Mouse (Mus musculus): ENCODE measurements at regions not wholly inside any gene's neighbourhood (a gene's known extent, or its start where the extent isn't known, plus 50 kb on each side); places are given as distances from the start of the nearest gene placed in this dataset.

DNA sequence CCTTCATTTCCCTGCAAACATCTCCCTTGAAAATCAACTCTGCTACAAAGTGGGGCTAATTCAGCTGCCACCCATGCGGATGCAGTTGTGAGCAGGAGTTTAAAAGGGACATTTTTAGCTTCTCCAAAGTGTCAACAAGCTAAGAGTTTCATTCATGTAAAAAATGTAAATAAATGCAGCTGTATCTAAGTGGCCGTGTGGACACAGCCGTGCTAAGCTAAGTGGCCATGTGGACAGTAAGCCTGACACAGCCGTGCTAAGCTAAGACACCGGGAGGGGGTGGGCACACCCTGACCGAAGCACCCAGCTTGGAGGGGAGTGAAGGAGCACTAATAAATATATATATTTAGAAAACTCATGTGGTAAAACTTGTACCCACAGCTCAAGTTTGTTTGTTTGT, 52.6 kb upstream of the Cnih3 start:
- DNase-seq (ENCODE audit: low spot score in 2 of 2), result no peak

DNA sequence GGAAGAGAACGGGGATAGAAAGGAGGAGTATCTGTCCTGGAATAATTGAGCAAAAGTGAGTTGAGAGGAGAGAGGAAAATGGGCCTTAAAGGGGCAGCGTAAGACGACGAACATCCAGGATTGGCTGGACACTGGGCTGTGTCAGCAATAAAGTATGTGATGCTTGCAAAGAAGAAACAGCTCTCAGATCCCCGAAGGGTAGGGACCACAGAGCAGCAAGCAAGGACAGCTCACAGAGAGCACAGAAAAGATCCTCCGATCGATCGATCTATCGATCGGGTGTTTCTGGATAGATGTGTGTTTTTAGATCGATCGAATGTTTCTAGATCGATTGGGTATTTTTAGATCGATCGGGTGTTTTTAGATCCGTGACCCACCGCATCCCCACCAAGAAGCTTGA, 50.3 kb upstream of the Cnih3 start:
- DNase-seq (ENCODE audit: low spot score in 2 of 2), result no peak
